Mouse (Mus musculus): ENCODE measurements around the gene Il1b. TPM values are rescaled to one million over a fixed set of nuclear protein-coding genes. Genes with fewer than 3 reads are reported as not detected.

Gene Il1b
- total and polyA plus RNA-seq, 3 experiments, result 0.27 to 0.94 (median 0.86) TPM

- Histone ChIP-seq H3K27ac (no peak overlapping the region), H3K9ac (ENCODE audit: low read depth, low read length) (no peak overlapping the region), H3K36me3 (ENCODE audit: control insufficient read depth, insufficient read depth, low read length) (no peaks in the 10 kb centered on the region), H3K79me2 (replicated peaks; ENCODE audit: control insufficient read depth, insufficient read depth, low read length) (no peaks in the 10 kb centered on the region), H3K4me3 (no peak overlapping the region), H3K27me3 (ENCODE audit: control insufficient read depth, insufficient read depth, low read length) (no peaks in the 10 kb centered on the region), H3K4me1 (ENCODE audit: control insufficient read depth, insufficient read depth, low read length) (peaks cover 5% of the 10 kb centered on the region)
- WGBS, result 47% methylated on average over 4 of the region's 4 CpGs
- intact Hi-C loops (cut with DNase I), result no loop called here
- TF ChIP-seq POLR2A (IDR thresholded peaks at IDR 0.05; ENCODE audit: insufficient read depth, low read depth, low read length) (no peak), EP300 (IDR thresholded peaks at IDR 0.05; ENCODE audit: insufficient read depth, low read depth, low read length) (no peak), CTCF (IDR thresholded peaks at IDR 0.05) (no peak)
- DNase-seq, result no peak
These were observed 37.5 kb downstream of the Il1b start for GRCm38 (mm10) chr2:129333471-129333870.

DNA sequence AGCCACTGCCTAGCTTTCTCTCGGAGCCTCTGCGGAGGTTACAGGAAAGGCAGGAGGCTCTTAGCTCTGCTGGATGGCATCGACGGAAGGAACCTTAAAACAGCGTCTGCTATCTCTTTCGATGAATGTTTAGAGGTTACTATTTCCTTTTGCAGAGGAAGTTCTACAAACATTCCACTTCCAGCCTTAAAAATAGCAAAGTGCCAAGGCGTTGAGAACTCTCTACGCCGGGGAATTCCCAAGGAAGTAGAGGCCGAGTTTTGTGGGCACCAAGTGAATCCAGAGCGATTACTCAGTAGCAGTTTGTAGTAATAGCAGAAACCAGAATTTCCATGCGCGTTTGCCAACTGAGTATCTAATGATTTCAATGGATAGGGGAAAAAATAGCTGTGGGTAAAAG, 40.4 kb downstream of the Il1b start:
- Histone ChIP-seq H3K27me3 (ENCODE audit: control insufficient read depth, insufficient read depth, low read length) (no peaks in the 10 kb centered on the region), H3K4me3 (no peak overlapping the region), H3K27ac (no peak overlapping the region), H3K9ac (ENCODE audit: low read depth, low read length) (no peak overlapping the region), H3K79me2 (replicated peaks; ENCODE audit: control insufficient read depth, insufficient read depth, low read length) (no peaks in the 10 kb centered on the region), H3K36me3 (ENCODE audit: control insufficient read depth, insufficient read depth, low read length) (no peaks in the 10 kb centered on the region), H3K4me1 (ENCODE audit: control insufficient read depth, insufficient read depth, low read length) (peaks cover 3% of the 10 kb centered on the region)
- 38% methylated on average over 13 of the region's 13 CpGs for WGBS
- intact Hi-C loops (cut with DNase I), result no loop called here
- TF ChIP-seq EP300 (IDR thresholded peaks at IDR 0.05; ENCODE audit: insufficient read depth, low read depth, low read length) (no peak), CTCF (IDR thresholded peaks at IDR 0.05) (no peak), POLR2A (IDR thresholded peaks at IDR 0.05; ENCODE audit: insufficient read depth, low read depth, low read length) (no peak)
- DNase-seq, result peak in 1 of 2 experiments; percentile 11

DNA sequence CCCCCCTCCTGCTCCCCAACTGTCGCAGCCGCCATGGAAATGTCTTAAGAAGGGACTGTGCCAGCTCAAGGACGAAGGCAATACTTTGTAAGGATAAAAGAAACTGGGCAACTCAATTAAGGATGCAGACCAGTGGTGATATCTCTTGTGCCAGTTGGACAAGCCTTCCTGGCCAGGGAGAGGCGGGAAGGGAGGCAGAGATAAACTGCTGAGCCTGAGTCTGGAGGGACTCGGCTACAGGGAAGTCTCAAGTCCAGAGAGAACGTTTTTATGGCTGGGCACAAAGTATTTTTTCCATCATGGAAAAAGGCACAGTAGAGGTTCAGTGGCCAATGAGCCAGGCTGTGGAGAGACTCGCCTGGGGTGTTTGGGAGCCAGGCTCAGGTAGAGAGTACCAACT, 40.9 kb downstream of the Il1b start:
- intact Hi-C loops (cut with DNase I), result no loop called here
- H3K36me3 ChIP-seq (ENCODE audit: control insufficient read depth, insufficient read depth, low read length), result no peaks in the 10 kb centered on the region
- H3K9ac ChIP-seq (ENCODE audit: low read depth, low read length), result no peak overlapping the region
- WGBS, result 41% methylated on average over 7 of the region's 7 CpGs
- H3K27ac ChIP-seq, result no peak overlapping the region
- H3K79me2 ChIP-seq (replicated peaks; ENCODE audit: control insufficient read depth, insufficient read depth, low read length), result no peaks in the 10 kb centered on the region
- no peak overlapping the region for H3K4me3 ChIP-seq
- DNase-seq, result no peak
- TF ChIP-seq POLR2A (IDR thresholded peaks at IDR 0.05; ENCODE audit: insufficient read depth, low read depth, low read length) (no peak), CTCF (IDR thresholded peaks at IDR 0.05) (no peak), EP300 (IDR thresholded peaks at IDR 0.05; ENCODE audit: insufficient read depth, low read depth, low read length) (no peak)
- H3K4me1 ChIP-seq (ENCODE audit: control insufficient read depth, insufficient read depth, low read length), result peaks cover 3% of the 10 kb centered on the region
- H3K27me3 ChIP-seq (ENCODE audit: control insufficient read depth, insufficient read depth, low read length), result no peaks in the 10 kb centered on the region

DNA sequence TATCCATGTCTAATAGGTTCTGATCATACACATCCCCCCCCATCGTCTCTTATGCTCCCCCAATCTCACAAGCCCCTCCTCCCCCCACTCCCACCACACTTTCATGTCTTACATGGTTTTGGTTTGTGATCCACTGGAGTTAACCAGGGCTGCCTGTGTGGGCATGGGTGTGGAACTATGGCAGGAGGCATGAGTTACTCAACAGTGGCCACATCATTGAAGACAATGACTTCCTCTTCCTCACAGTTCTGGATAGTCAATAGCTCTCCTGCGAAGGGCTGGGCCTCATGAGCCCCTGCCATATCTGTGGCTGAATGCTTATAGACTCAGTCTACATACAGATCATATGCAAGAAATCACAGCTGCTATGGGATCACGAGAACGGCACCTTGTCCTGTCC, 42.7 kb downstream of the Il1b start:
- H3K4me3 ChIP-seq, result no peak overlapping the region
- no peaks in the 10 kb centered on the region for H3K27me3 ChIP-seq (ENCODE audit: control insufficient read depth, insufficient read depth, low read length)
- intact Hi-C loops (cut with DNase I), result no loop called here
- H3K9ac ChIP-seq (ENCODE audit: low read depth, low read length), result no peak overlapping the region
- no peaks in the 10 kb centered on the region for H3K36me3 ChIP-seq (ENCODE audit: control insufficient read depth, insufficient read depth, low read length)
- H3K27ac ChIP-seq, result no peak overlapping the region
- no peak for TF ChIP-seq EP300 (IDR thresholded peaks at IDR 0.05; ENCODE audit: insufficient read depth, low read depth, low read length)
- TF ChIP-seq CTCF (IDR thresholded peaks at IDR 0.05), result no peak
- no peak for TF ChIP-seq POLR2A (IDR thresholded peaks at IDR 0.05; ENCODE audit: insufficient read depth, low read depth, low read length)
- no peak for DNase-seq
- H3K4me1 ChIP-seq (ENCODE audit: control insufficient read depth, insufficient read depth, low read length), result peaks cover 3% of the 10 kb centered on the region
- 83% methylated on average over 4 of the region's 4 CpGs for WGBS
- H3K79me2 ChIP-seq (replicated peaks; ENCODE audit: control insufficient read depth, insufficient read depth, low read length), result no peaks in the 10 kb centered on the region

GRCm38 (mm10) chr2:129324216-129324615, 46.7 kb downstream of the Il1b start:
- Histone ChIP-seq H3K4me3 (no peak overlapping the region), H3K36me3 (ENCODE audit: control insufficient read depth, insufficient read depth, low read length) (no peaks in the 10 kb centered on the region), H3K4me1 (ENCODE audit: control insufficient read depth, insufficient read depth, low read length) (no peaks in the 10 kb centered on the region), H3K79me2 (replicated peaks; ENCODE audit: control insufficient read depth, insufficient read depth, low read length) (no peaks in the 10 kb centered on the region), H3K9ac (ENCODE audit: low read depth, low read length) (no peak overlapping the region), H3K27me3 (ENCODE audit: control insufficient read depth, insufficient read depth, low read length) (no peaks in the 10 kb centered on the region), H3K27ac (no peak overlapping the region)
- TF ChIP-seq POLR2A (IDR thresholded peaks at IDR 0.05; ENCODE audit: insufficient read depth, low read depth, low read length) (no peak), EP300 (IDR thresholded peaks at IDR 0.05; ENCODE audit: insufficient read depth, low read depth, low read length) (no peak), CTCF (IDR thresholded peaks at IDR 0.05) (no peak)
- 67% methylated on average over 3 of the region's 3 CpGs for WGBS
- DNase-seq, result no peak
- intact Hi-C loops (cut with DNase I), result no loop called here

- Histone ChIP-seq H3K79me2 (replicated peaks; ENCODE audit: control insufficient read depth, insufficient read depth, low read length) (no peaks in the 10 kb centered on the region), H3K27me3 (ENCODE audit: control insufficient read depth, insufficient read depth, low read length) (no peaks in the 10 kb centered on the region), H3K4me3 (no peak overlapping the region), H3K36me3 (ENCODE audit: control insufficient read depth, insufficient read depth, low read length) (no peaks in the 10 kb centered on the region), H3K9ac (ENCODE audit: low read depth, low read length) (no peak overlapping the region), H3K27ac (no peak overlapping the region), H3K4me1 (ENCODE audit: control insufficient read depth, insufficient read depth, low read length) (no peaks in the 10 kb centered on the region)
- intact Hi-C loops (cut with DNase I), result no loop called here
- no peak for DNase-seq
- TF ChIP-seq EP300 (IDR thresholded peaks at IDR 0.05; ENCODE audit: insufficient read depth, low read depth, low read length) (no peak), CTCF (IDR thresholded peaks at IDR 0.05) (no peak), POLR2A (IDR thresholded peaks at IDR 0.05; ENCODE audit: insufficient read depth, low read depth, low read length) (no peak)
- WGBS, result 48% methylated on average over 1 of the region's 1 CpGs
These were observed 48.8 kb downstream of the Il1b start for GRCm38 (mm10) chr2:129322117-129322635.
